Mouse (Mus musculus): ENCODE data around the gene Vamp8.

Vamp8 gene

GRCm38 (mm10) chr6:72360599-72360935, 29.9 kb downstream of the Vamp8 start:
- in situ Hi-C loops (cut with MboI; ENCODE audit: low pct_unique_long_range_greater_than_20kb in 1 of 2, low sequenced_read_pairs in 2 of 2, unreplicated experiment in 1 of 2), result no loop called here

GRCm38 (mm10) chr6:72359891-72360598, 30.5 kb downstream of the Vamp8 start:
- in situ Hi-C loops (cut with MboI; ENCODE audit: low pct_unique_long_range_greater_than_20kb in 1 of 2, low sequenced_read_pairs in 2 of 2, unreplicated experiment in 1 of 2), result no loop called here

GRCm38 (mm10) chr6:72359343-72359742, 31.2 kb downstream of the Vamp8 start:
- in situ Hi-C loops (cut with MboI; ENCODE audit: low pct_unique_long_range_greater_than_20kb in 1 of 2, low sequenced_read_pairs in 2 of 2, unreplicated experiment in 1 of 2), result no loop called here

- in situ Hi-C loops (cut with MboI; ENCODE audit: low pct_unique_long_range_greater_than_20kb in 1 of 2, low sequenced_read_pairs in 2 of 2, unreplicated experiment in 1 of 2), result no loop called here
Measured at GRCm38 (mm10) chr6:72358086-72358764, 32.3 kb downstream of the Vamp8 start.

- in situ Hi-C loops (cut with MboI; ENCODE audit: low pct_unique_long_range_greater_than_20kb in 1 of 2, low sequenced_read_pairs in 2 of 2, unreplicated experiment in 1 of 2), result no loop called here
Measured at GRCm38 (mm10) chr6:72357164-72358079, 33.1 kb downstream of the Vamp8 start.

GRCm38 (mm10) chr6:72356001-72356532, 34.4 kb downstream of the Vamp8 start:
- in situ Hi-C loops (cut with MboI; ENCODE audit: low pct_unique_long_range_greater_than_20kb in 1 of 2, low sequenced_read_pairs in 2 of 2, unreplicated experiment in 1 of 2), result no loop called here

GRCm38 (mm10) chr6:72355066-72355911, 35.2 kb downstream of the Vamp8 start, which contains the start of gene Tmem150a:
Tmem150a (plus strand) TSS chr6:72355447.
- in situ Hi-C loops (cut with MboI; ENCODE audit: low pct_unique_long_range_greater_than_20kb in 1 of 2, low sequenced_read_pairs in 2 of 2, unreplicated experiment in 1 of 2), result no loop called here

- in situ Hi-C loops (cut with MboI; ENCODE audit: low pct_unique_long_range_greater_than_20kb in 1 of 2, low sequenced_read_pairs in 2 of 2, unreplicated experiment in 1 of 2), result no loop called here
Measured at GRCm38 (mm10) chr6:72354025-72354424, 36.5 kb downstream of the Vamp8 start.

- in situ Hi-C loops (cut with MboI; ENCODE audit: low pct_unique_long_range_greater_than_20kb in 1 of 2, low sequenced_read_pairs in 2 of 2, unreplicated experiment in 1 of 2), result no loop called here
Measured at GRCm38 (mm10) chr6:72352636-72353405, 37.7 kb downstream of the Vamp8 start.

- in situ Hi-C loops (cut with MboI; ENCODE audit: low pct_unique_long_range_greater_than_20kb in 1 of 2, low sequenced_read_pairs in 2 of 2, unreplicated experiment in 1 of 2), result no loop called here
Measured at GRCm38 (mm10) chr6:72350214-72350613, 40.3 kb downstream of the Vamp8 start.

GRCm38 (mm10) chr6:72348411-72348810, 42.1 kb downstream of the Vamp8 start:
- in situ Hi-C loops (cut with MboI; ENCODE audit: low pct_unique_long_range_greater_than_20kb in 1 of 2, low sequenced_read_pairs in 2 of 2, unreplicated experiment in 1 of 2), result no loop called here

- in situ Hi-C loops (cut with MboI; ENCODE audit: low pct_unique_long_range_greater_than_20kb in 1 of 2, low sequenced_read_pairs in 2 of 2, unreplicated experiment in 1 of 2), result no loop called here
Measured at GRCm38 (mm10) chr6:72347166-72347941, 43.1 kb downstream of the Vamp8 start, which contains the start of gene 0610030E20Rik. 0610030E20Rik (plus strand) TSS chr6:72347317.

GRCm38 (mm10) chr6:72346261-72346660, 44.2 kb downstream of the Vamp8 start:
- in situ Hi-C loops (cut with MboI; ENCODE audit: low pct_unique_long_range_greater_than_20kb in 1 of 2, low sequenced_read_pairs in 2 of 2, unreplicated experiment in 1 of 2), result no loop called here

- in situ Hi-C loops (cut with MboI; ENCODE audit: low pct_unique_long_range_greater_than_20kb in 1 of 2, low sequenced_read_pairs in 2 of 2, unreplicated experiment in 1 of 2), result no loop called here
Measured at GRCm38 (mm10) chr6:72345633-72346032, 44.9 kb downstream of the Vamp8 start.

- in situ Hi-C loops (cut with MboI; ENCODE audit: low pct_unique_long_range_greater_than_20kb in 1 of 2, low sequenced_read_pairs in 2 of 2, unreplicated experiment in 1 of 2), result no loop called here
Measured at GRCm38 (mm10) chr6:72345074-72345567, 45.4 kb downstream of the Vamp8 start, which contains the start of gene Usp39. Usp39 (minus strand) TSS chr6:72345184.

GRCm38 (mm10) chr6:72344396-72345073, 46.0 kb downstream of the Vamp8 start:
- in situ Hi-C loops (cut with MboI; ENCODE audit: low pct_unique_long_range_greater_than_20kb in 1 of 2, low sequenced_read_pairs in 2 of 2, unreplicated experiment in 1 of 2), result no loop called here
